Mouse (Mus musculus): ENCODE results near the gene Hist1h4d.
"Not testable (repeated sequence)": the region's sequence is repeated elsewhere in the genome, so short reads cannot be mapped to it uniquely, and the experiment has no call there.

- not testable (repeated sequence) for TF ChIP-seq CTCF (IDR thresholded peaks at IDR 0.05); EP300 (IDR thresholded peaks at IDR 0.05; ENCODE audit: insufficient read depth, low read depth, low read length)
- TF ChIP-seq POLR2A (IDR thresholded peaks at IDR 0.05; ENCODE audit: insufficient read depth, low read depth, low read length): peak; percentile 96
These were observed 4.2 kb downstream of the Hist1h4d start for GRCm38 (mm10) chr13:23585442-23586098.

Data from heart, adult 2 months (tissue).